Mouse (Mus musculus) adrenal gland, postnatal 14 days (tissue): ENCODE results near the gene Eif4e3. TPM values are rescaled to one million over a fixed set of nuclear protein-coding genes. Genes with fewer than 3 reads are reported as not detected.

ENCODE experiments used
- total RNA-seq: library from RNA; stranded (reverse); gene quantifications from 2 replicates; pipeline ENCODE4 v1.2.3, GENCODE M21; 2021

Eif4e3 gene
- total RNA-seq, 1 experiment from 2014 or later, result 33.6 TPM

Other genes with a start within 250 kb of the Eif4e3 start
- gene Foxp1, start 144.1 kb downstream of the Eif4e3 start, total RNA-seq, result 46.4 and 64.0 TPM in 2 replicates
- gene Gm20696, start within 50 bp of the Eif4e3 start, total RNA-seq, result 5.0 and 7.7 TPM in 2 replicates
- gene Gpr27, start 25.9 kb upstream of the Eif4e3 start, total RNA-seq, result 2.8 and 3.6 TPM in 2 replicates
- not detected in 2 replicates for gene Prok2, start 59.6 kb upstream of the Eif4e3 start, total RNA-seq